Mouse (Mus musculus) heart, adult 2 months (tissue): Measurements from ENCODE around the gene Vmn1r59.
"Not testable (repeated sequence)": the region's sequence is repeated elsewhere in the genome, so short reads cannot be mapped to it uniquely, and the experiment has no call there.

ENCODE experiments used
- CTCF ChIP-seq: fragments of 200-600 bp; IDR thresholded peaks from 2 replicates; pipeline ENCODE4 v1.8.1; 2022; ENCODE audit warnings: antibody characterized with exemption, mild to moderate bottlenecking, moderate library complexity
- EP300 ChIP-seq: fragments of 200-500 bp; IDR thresholded peaks from 2 replicates; pipeline ENCODE4 v1.6.1; 2011; ENCODE audit warnings: low read depth, low read length, control low read depth; ENCODE audit not compliant: insufficient read depth
- POLR2A ChIP-seq: fragments of 200-500 bp; IDR thresholded peaks from 2 replicates; pipeline ENCODE4 v1.6.1; 2011; ENCODE audit warnings: mild to moderate bottlenecking, low read depth, low read length, control low read depth; ENCODE audit not compliant: insufficient read depth

DNA sequence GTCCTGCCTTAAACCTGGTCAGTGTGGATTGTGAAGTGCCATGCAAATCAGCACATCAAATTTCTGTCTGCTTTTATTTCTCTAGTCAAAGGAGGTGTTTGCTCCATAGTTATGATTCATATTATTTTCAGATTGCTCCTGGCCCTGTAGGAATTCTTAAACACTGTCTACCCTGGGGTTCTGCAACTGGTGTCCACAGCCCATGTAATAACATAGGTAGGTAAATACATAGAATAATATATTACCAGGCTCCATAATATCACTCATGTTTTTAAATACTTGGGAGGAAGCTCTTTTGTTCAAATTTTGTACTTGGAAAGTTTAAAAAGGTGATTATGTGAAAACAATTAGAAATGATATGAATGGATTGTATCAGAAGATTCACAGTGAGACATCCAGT, 37.3 kb upstream of the Vmn1r59 start, which contains the start of gene Vmn2r28:
- not testable (repeated sequence) for TF ChIP-seq CTCF, POLR2A, EP300
